Mouse (Mus musculus): Measurements from ENCODE around the gene Zmat3.

The Zmat3 gene

GRCm38 (mm10) chr3:32371957-32372356 lies 6.1 kb upstream of the Zmat3 start:
- DNase-seq (ENCODE audit: low spot score), result no peak

- DNase-seq (ENCODE audit: low spot score), result no peak
These were observed 1.7 kb upstream of the Zmat3 start for GRCm38 (mm10) chr3:32367516-32367915.

- no peak for DNase-seq (ENCODE audit: low spot score)
These were observed 476 bp upstream of the Zmat3 start for GRCm38 (mm10) chr3:32366246-32366734.

- peak; percentile 14 for DNase-seq (ENCODE audit: low spot score)
These were observed 821 bp downstream of the Zmat3 start for GRCm38 (mm10) chr3:32364841-32365545.

GRCm38 (mm10) chr3:32364195-32364594 lies 1.6 kb downstream of the Zmat3 start:
- DNase-seq (ENCODE audit: low spot score), result no peak

GRCm38 (mm10) chr3:32361221-32361620 lies 4.6 kb downstream of the Zmat3 start:
- DNase-seq (ENCODE audit: low spot score), result no peak

- no peak for DNase-seq (ENCODE audit: low spot score)
These were observed 17.9 kb downstream of the Zmat3 start for GRCm38 (mm10) chr3:32347881-32348280.

GRCm38 (mm10) chr3:32345249-32345648 lies 20.6 kb downstream of the Zmat3 start:
- no peak for DNase-seq (ENCODE audit: low spot score)

GRCm38 (mm10) chr3:32344825-32345224 lies 21.0 kb downstream of the Zmat3 start:
- DNase-seq (ENCODE audit: low spot score), result no peak

GRCm38 (mm10) chr3:32343371-32343770 lies 22.4 kb downstream of the Zmat3 start:
- DNase-seq (ENCODE audit: low spot score), result no peak

- DNase-seq (ENCODE audit: low spot score), result peak; percentile 36
These were observed 24.4 kb downstream of the Zmat3 start for GRCm38 (mm10) chr3:32341434-32341833.

- DNase-seq (ENCODE audit: low spot score), result no peak
These were observed 27.6 kb downstream of the Zmat3 start for GRCm38 (mm10) chr3:32338231-32338630.

GRCm38 (mm10) chr3:32337770-32338169 lies 28.0 kb downstream of the Zmat3 start:
- DNase-seq (ENCODE audit: low spot score), result no peak

- DNase-seq (ENCODE audit: low spot score), result no peak
These were observed 30.9 kb downstream of the Zmat3 start for GRCm38 (mm10) chr3:32334901-32335300.

GRCm38 (mm10) chr3:32333456-32334086 lies 32.2 kb downstream of the Zmat3 start:
- peak; percentile 32 for DNase-seq (ENCODE audit: low spot score)

GRCm38 (mm10) chr3:32317901-32318416 lies 47.9 kb downstream of the Zmat3 start:
- no peak for DNase-seq (ENCODE audit: low spot score)

GRCm38 (mm10) chr3:32317165-32317900 lies 48.5 kb downstream of the Zmat3 start:
- DNase-seq (ENCODE audit: low spot score), result no peak

- DNase-seq (ENCODE audit: low spot score), result no peak
These were observed 51.1 kb downstream of the Zmat3 start for GRCm38 (mm10) chr3:32314746-32315145.

GRCm38 (mm10) chr3:32304171-32304570 lies 61.6 kb downstream of the Zmat3 start:
- DNase-seq (ENCODE audit: low spot score), result no peak

- DNase-seq (ENCODE audit: low spot score), result no peak
These were observed 73.8 kb downstream of the Zmat3 start for GRCm38 (mm10) chr3:32292001-32292400.

Measured in testis, postnatal 14 days (tissue).